Mouse (Mus musculus) ovary, adult 18-20 months (tissue): Measurements from ENCODE around the gene St3gal4.
"Not testable (repeated sequence)": the region's sequence is repeated elsewhere in the genome, so short reads cannot be mapped to it uniquely, and the experiment has no call there.

Experiments
- DNase-seq: peaks from one replicate; pipeline ENCODE4 v3.0.0; 2022; ENCODE audit warnings: low spot score, mixed read lengths

The St3gal4 gene

GRCm38 (mm10) chr9:35119168-35119567, at the start of gene St3gal4:
St3gal4 (minus strand) TSS chr9:35119268.
- DNase-seq = no peak

GRCm38 (mm10) chr9:35166798-35167635, 47.9 kb upstream of the St3gal4 start:
- no peak for DNase-seq

- no peak for DNase-seq
Measured at GRCm38 (mm10) chr9:35166144-35166797, 47.2 kb upstream of the St3gal4 start.

- no peak for DNase-seq
Measured at GRCm38 (mm10) chr9:35164142-35164874, 45.2 kb upstream of the St3gal4 start.

GRCm38 (mm10) chr9:35163011-35163690, 44.1 kb upstream of the St3gal4 start:
- peak; percentile 44 for DNase-seq

GRCm38 (mm10) chr9:35161721-35162120, 42.7 kb upstream of the St3gal4 start:
- DNase-seq = no peak

GRCm38 (mm10) chr9:35160662-35161061, 41.6 kb upstream of the St3gal4 start:
- DNase-seq = no peak

GRCm38 (mm10) chr9:35158477-35158876, 39.4 kb upstream of the St3gal4 start:
- no peak for DNase-seq

GRCm38 (mm10) chr9:35156862-35157261, 37.8 kb upstream of the St3gal4 start:
- no peak for DNase-seq

- DNase-seq = no peak
Measured at GRCm38 (mm10) chr9:35156002-35156710, 37.1 kb upstream of the St3gal4 start.

GRCm38 (mm10) chr9:35152923-35153322, 33.9 kb upstream of the St3gal4 start:
- no peak for DNase-seq

GRCm38 (mm10) chr9:35148822-35149221, 29.8 kb upstream of the St3gal4 start:
- not testable (repeated sequence) for DNase-seq

GRCm38 (mm10) chr9:35147261-35147660, 28.2 kb upstream of the St3gal4 start:
- DNase-seq = not testable (repeated sequence)

GRCm38 (mm10) chr9:35145829-35146228, 26.8 kb upstream of the St3gal4 start:
- no peak for DNase-seq

GRCm38 (mm10) chr9:35145118-35145517, 26.1 kb upstream of the St3gal4 start:
- no peak for DNase-seq

- no peak for DNase-seq
Measured at GRCm38 (mm10) chr9:35142221-35142620, 23.2 kb upstream of the St3gal4 start.

GRCm38 (mm10) chr9:35139231-35139744, 20.2 kb upstream of the St3gal4 start:
- DNase-seq = no peak

- DNase-seq = no peak
Measured at GRCm38 (mm10) chr9:35138029-35138428, 19.0 kb upstream of the St3gal4 start.

GRCm38 (mm10) chr9:35135575-35135974, 16.5 kb upstream of the St3gal4 start:
- DNase-seq = no peak

- no peak for DNase-seq
Measured at GRCm38 (mm10) chr9:35131637-35132397, 12.7 kb upstream of the St3gal4 start.
